Mouse (Mus musculus) gastrocnemius, adult 8-10 months (tissue): Measurements from ENCODE around the gene Cela3b. TPM values are rescaled to one million over a fixed set of nuclear protein-coding genes. Genes with fewer than 3 reads are reported as not detected.

ENCODE experiments used
- DNase-seq, 2 experiments: peaks; one replicate each; pipeline ENCODE4 v3.0.0; 2022; ENCODE audit warnings: low spot score in 2 of 2
- total RNA-seq, 4 experiments: library from RNA; stranded (reverse); gene quantifications; 2 replicates each; pipeline ENCODE4 v1.2.4; 2022

The Cela3b gene
- not detected for total RNA-seq

DNA sequence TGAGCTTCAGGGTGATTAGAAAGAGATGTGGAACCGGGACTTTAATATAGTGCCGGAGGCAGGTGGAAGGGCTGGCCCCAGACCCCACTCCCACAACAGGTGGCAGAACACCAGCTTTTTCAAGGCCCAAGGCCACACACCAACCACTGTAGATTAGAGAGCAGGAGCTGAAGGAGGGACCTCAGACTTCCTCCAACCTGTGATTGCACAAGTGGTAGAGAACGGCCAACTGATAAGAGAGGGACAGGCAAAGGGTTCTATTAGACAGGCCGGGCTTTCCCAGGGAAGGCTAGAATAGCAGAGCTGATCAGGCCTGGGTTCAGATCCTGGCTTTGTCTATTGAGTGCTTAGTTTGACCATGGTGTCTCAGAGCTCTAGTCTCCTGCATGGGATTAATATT is at the start of gene Cela3b:
Cela3b (minus strand) TSS at position 39 of the 400 bp plus-strand sequence.
- no peak for DNase-seq

DNA sequence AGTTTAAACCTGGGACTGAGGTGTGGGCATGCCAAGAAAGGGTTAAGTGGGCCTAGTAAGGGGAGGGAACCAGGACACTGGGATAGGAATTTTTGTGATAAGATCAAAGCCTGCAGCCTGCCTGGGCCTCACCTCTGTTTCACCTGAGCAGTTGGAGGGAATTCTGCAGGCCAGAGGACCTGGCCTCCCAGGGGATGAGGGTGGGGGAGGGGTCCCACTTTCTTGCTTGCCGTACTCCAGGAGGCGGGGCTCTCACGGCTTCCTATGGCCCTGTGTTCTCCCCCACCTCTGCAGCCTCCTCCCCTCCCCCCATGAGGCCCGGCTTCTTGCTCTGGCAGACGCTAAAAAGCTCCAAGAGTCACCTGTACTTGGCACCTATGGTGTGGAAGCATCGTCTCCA is 49.4 kb upstream of the Cela3b start:
- DNase-seq, result no peak

DNA sequence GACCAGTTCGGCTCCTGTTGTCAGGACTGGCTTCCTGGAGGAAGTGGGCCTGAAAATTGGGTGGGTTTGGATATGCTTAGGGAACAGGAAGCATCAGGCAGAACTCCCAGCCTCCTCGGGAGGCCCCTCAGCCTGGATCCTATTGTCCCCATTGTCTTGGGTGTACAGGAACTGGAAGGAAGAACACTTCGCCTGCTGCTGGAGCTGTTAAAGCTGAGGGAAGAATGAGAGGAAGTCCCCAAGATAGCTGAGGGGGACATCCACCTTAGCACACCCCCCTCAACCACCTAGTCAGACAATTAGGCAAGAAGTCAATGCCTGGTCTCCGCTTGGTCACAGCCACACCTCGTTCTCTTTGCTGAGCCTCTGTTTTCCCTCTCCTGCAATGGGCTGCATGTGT is 48.0 kb upstream of the Cela3b start:
- DNase-seq, result no peak

DNA sequence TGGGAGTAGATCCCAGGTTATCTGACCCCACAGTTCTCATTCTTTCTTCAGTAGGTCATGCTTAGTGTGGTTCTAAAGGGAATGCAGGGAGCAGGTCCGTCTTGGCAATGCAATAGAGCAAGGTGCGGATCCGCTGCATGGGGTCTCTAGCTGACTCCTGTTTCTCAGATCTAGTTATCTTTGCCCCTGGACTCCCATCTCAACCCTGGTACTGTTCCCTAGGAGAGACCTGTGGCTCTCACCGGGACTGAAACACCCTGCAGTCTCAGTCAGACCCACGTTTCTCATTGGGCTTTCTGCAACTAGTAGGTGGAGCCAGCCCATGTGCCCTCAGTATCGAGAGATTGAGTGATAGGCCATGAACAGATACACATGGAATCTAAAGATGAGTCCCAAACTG is 47.3 kb upstream of the Cela3b start:
- no peak for DNase-seq

DNA sequence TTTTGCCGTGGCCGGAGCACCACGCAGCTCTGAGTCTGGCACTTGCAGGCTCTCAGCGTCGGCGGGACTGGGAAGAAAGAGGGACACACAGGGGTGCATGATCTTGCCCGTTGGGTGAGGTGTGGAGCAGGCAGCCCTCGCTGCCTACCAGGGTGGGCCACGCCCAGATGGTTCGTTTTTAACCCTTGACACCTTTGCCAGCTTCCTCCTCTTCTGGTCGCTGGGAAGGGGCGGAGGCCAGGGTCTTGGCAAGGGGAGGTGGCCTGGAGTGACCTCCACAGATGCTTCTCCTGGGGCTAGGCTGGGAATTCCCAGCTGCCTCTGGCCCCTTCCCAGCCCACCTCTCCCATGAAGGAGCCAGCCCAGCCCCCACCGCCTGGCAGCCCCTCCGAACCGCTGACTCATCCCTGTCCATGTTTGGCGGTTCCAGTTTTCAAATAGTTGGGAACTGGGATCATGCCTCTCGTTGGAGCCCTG is 46.5 kb upstream of the Cela3b start:
- peak; percentile 75 to 86 for DNase-seq

DNA sequence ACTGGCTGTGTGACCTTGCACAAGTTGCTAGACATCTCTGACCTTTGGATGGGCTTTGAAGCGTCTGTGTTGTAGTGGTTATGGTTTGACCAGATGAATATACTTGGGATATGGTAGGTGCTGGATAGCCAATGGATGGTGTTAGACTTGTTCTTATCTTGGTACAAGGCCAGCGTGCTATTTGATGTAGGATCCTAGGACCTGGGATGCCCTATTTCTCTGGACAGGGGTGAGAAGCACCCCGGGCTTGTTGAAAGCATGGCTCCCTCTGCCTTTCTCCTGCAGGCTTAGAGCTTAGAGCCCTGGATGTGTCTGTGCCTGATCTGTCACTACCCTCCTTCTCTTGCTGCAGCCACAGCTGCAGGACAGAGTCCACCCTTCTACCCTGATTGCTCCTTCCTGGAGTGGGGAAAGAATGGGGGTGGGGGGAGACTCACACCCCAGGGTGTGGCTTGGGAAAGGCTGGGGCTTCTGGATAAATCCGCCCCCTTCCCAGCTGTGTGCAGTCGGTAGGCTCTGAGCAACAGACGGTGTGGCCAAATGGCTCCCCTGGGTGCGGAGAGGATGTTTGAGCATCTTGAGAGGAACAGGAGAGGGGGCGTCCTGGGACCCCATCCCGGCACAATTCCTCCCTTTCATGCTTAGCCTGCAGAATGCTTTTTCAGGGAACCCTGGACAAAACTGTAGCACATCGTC is 45.9 kb upstream of the Cela3b start:
- DNase-seq, result peak; percentile 78 to 88

DNA sequence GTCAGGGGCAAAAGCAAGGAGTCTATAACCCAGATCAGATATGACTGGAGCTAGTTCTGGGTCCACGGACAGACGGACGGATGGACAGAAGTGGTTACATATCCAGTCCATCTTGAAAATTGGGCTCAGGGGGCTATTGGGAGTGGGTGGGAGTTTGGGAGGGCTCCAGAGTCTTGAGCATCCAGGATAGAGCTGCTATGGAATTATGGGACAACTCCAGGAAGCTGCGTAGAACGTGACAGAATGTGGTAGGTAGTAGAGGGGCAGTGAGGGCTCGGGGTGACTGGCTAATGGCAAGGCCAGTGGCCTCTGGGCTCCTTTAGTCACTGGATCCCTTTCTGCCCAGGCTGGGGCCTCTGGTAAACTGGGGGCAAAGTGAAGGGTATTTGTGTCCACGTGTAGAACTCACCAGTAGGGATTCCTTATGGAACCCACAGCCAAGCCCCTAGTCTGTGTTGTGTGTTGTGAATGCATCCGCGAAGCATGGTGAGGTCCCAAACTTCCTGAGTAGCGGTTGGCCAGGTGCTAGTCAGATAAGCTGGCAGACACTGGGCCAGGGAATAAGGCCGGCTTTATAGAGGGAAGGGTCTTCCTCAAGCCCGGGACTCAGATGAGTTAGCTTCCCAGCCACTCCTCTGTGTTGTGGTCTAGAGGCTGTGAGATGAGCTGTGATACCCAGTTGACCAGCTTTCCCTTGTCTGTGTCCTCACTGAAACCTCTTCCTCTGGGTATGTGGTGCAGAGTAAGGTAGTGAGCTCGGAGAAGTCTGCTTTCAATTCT is 45.1 kb upstream of the Cela3b start:
- no peak for DNase-seq

DNA sequence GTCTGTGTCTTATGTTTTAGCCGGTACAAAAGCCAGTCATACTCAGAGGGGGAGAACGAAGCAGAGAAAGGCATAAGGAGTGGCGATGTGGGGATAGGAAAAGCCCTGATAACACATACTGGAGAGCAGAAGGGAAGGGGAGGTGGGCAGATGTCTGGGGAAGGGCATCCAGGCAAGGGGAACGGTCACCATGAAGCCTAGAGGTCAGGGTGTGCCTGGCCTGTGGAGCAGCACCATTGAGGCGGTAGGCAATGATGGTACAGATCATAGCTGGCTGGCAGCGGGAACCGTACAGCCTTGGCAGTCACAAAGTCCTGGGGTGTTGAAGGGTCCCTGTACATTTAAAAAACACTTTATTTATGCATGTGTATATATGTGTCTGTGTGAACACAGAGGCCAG is 44.4 kb upstream of the Cela3b start:
- no peak for DNase-seq

DNA sequence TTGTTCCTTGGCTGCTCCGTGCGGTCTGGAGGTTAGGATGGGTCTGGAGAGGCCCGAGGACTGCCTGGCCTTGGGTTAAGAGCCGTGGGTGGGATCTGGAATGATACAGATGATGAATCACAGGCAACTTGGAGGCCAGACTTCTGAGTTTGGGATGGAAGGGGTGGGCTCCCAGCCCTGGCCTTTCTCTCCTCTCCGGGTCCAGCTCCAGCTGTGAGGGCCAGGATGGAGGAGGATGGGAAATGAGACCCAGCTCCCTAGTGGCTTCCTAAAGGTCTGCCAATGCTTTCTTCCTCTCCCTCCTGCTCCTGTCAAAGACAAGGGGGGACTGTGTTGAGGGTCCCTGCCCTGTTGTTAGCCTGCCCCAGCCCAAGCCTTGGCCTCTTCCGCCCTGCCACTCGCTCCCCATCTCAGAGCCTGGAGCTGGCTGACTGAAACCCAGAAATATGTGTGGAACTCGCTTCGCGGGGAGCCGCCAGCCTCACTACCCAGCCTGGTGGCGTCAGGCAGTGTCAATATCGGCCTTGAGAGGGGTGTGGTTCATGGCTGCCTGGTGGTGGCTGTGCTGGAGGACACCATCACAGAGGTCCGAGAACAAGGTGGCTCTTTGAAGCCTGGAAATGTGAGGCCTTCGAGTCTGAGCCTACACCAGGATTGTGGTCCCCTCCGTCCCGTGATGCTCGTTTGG is 43.5 kb upstream of the Cela3b start:
- DNase-seq, result peak in 1 of 2 experiments; percentile 63

DNA sequence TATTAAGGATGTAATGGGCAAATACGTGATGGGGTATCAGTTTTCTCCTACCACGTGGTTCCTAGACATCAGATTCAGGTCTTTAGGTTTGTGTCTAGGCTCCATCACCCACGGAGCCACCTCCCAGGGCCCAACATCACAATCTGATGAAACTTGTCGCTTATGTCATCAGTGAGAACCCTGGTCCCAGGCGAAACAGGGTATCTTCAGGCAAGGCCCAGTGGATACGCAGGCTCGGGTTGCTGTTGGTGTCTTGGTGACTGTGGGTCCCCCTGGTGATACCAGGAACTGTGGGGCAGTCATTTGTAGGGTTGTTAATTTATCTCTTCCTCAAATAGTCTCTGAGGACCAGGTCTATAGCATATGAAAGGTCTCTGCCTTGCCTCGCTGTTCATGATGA is 42.9 kb upstream of the Cela3b start:
- no peak for DNase-seq

DNA sequence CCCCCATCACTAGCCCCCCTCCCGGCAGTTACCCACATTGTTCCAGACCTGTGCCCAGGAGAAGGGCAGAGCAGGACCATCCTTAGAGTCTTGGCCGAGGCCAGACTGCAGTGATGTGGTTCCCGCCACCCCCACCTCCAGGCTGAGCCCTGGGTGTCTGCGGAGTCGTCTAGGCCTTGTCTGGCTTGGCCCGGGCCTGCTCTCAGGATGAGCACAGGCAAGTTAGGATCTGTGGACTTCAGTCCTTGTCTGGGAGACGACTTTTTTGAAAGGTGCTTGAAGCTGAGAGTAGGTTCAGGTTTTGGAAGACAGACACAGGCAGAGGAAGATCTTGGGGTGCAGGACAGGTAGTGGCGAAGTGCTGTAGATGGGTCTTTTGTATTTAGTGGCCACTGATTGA is 41.0 kb upstream of the Cela3b start:
- DNase-seq, result no peak

DNA sequence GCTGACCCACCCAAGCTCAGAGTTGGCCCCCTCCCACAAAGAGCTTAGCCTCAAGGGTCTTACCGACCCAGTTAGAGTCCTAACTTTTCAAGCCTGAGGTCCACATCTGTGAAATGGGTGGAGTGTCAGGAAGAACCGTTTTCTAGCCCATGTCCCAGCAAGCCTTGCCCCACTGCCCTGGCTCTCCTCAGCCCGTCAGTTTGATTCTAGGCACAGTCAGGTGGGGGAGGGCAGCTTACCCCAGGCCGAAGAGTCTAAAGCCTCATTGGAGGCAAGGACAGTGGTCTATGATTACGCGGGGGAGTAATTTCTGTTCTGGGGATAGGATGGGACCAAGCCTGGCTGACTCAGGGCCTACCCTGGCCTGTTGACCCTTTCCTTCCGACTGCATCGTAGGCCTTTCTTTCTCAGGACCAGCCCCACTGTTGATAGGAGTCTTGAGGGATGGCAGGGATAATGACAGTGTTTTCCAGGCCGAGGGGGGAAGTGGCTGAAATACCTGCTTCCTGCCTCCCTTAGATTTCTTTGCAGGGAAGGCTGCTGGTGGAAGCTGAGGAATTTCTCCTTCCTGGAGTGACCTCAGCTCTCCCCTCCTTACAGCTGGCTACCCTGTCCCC is 40.5 kb upstream of the Cela3b start:
- no peak for DNase-seq

DNA sequence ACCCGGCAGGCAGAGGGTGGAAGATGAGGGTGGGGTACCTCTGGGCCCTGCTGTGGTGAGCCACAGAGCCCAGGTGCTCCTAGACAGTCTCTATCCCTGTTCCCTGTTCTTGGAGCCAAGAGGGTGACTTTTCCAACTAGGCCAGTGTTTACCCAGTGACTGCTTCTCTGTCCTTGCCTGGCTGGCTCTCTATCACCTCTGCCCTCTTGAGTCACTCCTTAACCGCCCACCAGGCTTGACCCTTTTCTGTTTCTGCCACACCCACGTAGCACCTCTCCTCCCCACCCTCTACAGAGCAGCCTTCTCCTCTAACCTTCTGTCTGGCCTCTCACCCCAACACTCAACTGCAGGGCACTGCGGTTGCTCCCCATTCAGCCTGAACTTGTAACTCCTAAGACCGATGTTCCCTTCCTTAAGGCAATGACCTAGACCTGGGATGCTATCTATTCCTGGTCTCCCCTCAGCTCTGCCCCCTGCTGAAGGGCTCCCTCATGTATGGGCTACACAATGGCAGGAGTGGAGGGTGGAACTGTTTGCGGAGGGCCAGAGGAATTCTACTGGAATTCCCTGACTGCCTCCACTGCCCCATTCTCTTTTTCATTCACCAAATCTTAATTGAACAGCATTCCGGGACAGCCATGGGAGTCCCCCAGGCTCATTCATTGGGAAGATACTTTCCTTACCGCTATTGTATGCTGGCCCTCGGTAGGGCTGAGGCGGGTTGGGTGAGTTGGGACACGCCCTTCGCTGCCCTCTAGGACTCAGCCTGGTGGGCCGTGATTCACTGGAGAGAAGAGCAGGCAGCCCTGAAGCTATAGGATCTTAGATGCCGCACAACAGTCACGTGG is 39.7 kb upstream of the Cela3b start:
- DNase-seq, result no peak

DNA sequence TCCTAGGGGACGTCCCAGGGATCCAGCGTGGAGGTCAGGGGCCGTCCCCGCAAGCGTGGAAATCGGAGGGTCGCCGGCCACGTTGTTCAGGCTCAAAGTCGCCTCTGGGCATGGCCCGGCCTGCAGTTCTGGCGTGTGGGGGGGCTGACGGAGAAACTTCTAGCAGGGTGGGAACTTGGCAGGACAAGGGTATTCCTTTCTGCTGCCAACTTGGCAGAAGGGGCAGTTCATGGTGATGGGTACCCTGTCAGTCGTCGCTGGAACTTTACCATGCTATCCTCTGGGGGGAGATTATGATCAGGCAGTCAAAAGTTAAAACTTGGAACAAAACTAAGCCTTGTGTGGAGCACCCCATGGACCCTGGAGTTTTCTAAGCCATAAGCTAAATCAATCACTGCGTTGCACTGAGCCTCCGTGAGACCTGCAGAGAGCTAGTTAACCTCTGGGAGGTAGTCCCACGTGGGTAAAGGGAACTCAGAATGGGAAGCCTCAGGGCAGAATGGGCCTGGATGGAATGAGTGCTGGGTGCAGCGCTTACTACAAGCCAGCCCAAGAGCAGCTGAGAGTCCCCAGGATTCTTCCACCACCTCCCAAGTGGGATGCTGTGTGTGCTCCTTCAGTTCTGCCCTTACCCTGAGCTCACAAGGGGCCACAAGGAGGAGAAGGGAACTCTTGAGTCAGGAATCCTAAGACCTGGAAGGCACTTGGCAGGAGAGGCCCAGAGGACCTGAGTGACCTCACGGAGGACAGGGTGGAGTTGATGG is 38.9 kb upstream of the Cela3b start:
- no peak for DNase-seq

DNA sequence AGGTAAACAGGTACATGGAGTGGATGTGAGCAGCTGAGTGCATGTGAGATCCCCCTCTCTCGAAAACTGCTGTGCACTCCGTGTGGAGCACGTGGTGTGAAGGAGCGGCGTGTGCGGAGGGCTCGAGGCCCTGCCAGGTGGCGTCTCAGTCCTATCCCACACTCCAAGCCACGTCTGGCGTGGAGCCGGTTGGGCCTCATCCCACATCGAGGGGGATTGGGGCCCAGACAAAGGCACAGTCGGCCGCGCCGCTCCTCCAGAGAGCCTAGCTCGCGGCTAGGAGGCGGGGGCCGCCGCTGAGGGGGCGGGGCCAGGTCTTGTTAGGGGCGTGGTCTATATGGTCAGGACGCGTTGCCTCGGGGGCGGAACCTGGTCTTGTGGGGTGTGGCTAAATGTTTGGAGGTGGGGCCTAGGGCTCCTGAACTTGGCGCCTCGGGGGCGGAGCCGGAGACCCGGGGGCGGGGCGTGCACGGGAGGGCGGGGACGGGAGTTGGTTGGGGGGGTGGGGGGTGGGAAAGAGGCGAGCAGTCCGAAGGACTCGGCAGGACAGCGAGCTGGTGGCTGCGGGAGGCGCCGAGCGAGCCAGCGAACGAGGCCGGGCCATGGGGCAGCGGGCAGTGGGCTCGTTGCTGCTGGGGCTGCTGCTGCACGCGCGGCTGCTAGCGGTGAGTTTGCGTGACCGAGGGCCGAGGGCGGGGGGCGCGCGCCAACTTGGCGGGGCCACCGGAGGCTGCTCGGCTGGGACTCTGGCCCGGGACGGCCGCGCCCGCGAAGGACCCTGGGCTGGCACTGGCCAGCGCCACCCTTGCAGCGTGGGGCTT is 38.1 kb upstream of the Cela3b start, which contains the start of gene Hspg2:
Hspg2 (plus strand) TSS at position 510 of the 821 bp plus-strand sequence.
- peak; percentile 97 for DNase-seq

DNA sequence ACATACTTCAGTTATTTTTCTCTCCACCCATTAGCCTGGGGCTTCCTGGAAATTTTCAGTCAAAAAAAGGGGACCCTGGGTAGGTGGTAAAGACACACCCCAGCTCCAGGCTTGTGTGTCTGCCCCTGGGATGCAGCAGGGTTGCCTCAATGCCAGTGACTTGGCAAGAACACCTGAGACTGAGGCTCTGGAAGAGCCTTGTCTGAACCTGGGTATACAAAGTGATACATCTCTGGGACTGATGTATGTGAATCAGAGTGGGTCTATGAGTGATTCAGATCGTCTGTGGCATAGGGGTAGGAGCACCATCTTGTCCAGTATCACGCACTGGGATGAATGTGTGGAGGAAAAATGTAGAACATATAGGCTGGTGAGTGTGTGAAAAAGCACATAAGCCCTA is 37.2 kb upstream of the Cela3b start:
- no peak for DNase-seq

DNA sequence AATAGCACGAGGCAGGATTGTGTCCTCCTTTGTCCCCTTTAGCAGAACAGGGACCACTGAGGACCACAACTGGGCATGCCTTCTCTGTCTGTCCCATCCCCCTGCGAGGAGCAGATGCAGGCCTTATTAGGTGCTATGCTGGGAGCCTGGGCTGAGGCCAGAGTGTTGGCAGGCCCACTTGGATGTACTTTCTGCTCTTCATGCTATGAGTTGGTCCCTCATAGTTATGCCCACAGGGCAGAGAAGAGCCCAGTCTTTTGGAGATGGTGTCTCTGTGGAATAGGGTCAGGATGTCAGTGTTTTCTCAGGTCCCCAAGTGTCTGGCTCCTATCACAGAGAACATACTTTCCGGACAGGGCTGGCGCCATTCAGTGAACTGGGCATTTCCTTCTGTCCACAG is 36.7 kb upstream of the Cela3b start:
- DNase-seq, result no peak

DNA sequence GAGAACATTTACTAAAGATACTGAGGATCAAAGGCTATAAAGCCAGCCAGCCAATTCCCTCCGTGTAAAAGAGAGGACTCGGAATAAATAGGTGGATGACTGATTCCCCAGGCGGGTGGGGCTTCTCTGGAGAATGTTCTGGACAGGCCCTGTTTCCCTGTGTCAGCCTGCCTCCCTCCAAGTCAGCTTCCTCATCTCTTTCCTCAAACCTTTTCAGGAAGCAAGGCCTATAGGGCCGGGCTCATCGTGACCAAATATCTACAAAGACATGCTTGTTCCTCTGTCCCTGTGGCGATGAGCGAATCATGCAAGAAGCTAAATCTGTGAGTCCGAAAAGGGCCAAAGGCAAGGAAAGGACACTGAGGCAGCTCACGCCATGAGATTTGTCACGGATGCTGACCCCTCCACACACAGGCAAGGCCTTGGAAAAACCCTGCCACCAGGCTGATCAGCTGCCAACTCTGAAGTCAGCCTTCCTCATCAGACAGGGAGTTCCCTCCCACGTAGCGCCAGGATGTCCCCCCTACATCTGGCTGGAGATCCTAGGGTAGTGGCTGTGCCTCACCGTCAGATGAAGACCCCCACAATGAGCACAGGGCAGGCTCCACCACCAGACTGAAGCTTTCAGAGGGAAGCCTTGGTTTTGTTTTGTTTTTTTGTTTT is 34.9 kb upstream of the Cela3b start:
- no peak for DNase-seq
